Mouse (Mus musculus) liver, postnatal 0 days (tissue): Measurements from ENCODE around the gene Maco1.

Experiments
- CTCF ChIP-seq: sonication (generic); IDR thresholded peaks from 2 replicates; pipeline ENCODE4 v1.5.1; 2016; ENCODE audit warnings: antibody characterized with exemption, low read depth
- EP300 ChIP-seq: IDR thresholded peaks from 2 replicates; pipeline ENCODE4 v1.6.1; 2016; ENCODE audit warnings: antibody characterized with exemption, low read depth, mild to moderate bottlenecking

DNA sequence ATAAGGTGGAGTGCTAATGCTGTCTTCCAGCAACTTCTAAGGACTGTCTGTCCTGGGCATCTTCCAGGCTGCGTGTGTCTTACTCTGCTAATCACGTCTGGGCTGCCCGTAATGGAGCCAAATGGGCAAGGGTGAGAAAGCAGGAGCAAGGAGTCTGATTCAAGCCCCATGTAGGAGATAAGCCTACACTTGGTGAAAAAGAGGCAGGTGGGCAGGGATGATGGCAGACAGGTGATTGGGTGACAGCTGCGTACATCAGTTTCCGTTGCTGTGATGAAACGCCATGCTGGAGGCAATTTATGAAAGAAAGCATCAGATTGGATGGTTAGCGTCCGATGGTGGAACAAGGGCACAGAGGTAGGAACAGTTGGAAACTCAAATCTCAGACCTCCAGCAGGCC lies 14.1 kb upstream of the Maco1 start:
- TF ChIP-seq CTCF (no peak), EP300 (no peak)
